Mouse (Mus musculus): ENCODE data around the gene Plekha7.
A peak's percentile ranks its signal among the peaks of the same experiment; 100 is the strongest.

Plekha7 gene

DNA sequence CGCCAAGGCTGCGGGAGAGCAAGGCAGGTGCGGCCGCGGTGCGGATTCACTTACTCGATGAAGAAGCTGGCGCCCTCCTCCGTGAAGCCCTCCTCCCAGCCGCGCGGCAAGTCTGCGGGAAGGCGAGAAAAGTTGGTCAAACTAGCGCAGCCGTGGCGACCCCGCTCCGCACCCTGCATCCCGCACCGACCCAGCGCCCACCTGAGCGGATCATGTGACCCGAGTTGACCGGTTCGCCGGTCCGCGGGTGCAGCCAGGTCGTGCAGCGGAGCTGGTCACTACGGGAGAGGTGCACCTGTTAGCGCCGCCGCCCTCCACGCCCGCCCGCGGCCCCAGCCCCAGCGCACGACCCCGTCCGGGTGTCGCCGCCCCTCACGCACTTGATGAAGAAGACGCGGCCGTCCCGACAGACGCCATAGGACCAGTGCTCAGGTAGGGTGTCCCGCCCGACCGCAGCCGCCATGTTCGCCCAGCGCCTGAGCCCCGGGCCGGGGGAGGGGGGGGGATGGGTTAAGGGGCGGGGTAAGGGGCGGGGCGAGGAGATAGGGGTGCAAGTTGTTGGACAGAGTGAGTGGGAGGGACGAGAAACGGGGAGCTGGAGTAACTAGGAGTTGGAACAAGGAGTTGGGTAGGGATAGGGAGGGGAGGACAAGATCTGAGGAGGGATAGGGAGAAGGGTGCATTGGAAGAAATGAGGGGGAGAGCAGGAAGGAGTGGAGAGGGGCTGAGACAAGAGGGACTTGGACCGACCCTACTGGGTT, at the start of gene Plekha7:
Gene Plekha7, minus strand, starts transcription at position 506 of the 761 bp plus-strand sequence.
- DNase-seq (ENCODE audit: low spot score in 2 of 2) = peak; percentile 42 to 55

DNA sequence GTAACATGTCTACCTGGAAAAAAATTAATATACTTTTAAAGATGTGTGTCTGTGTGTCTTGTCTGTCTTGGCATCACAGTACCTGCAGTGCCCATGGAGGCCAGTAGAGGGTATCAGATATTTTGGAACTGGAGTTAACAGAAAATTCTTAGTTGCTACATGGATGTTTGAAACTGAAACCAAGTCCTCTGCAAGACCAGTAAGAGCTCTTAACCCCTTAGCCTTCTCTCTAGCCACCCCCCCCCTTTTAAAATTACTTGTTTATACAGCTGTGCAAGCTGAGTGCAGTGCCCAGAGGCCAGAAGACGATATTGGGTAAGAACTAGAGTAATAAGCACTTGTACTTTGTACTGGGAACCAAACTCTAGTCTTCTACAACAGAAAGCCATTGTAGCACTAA, 28.1 kb upstream of the Plekha7 start:
- peak; percentile 50 to 68 for DNase-seq (ENCODE audit: low spot score in 2 of 2)

DNA sequence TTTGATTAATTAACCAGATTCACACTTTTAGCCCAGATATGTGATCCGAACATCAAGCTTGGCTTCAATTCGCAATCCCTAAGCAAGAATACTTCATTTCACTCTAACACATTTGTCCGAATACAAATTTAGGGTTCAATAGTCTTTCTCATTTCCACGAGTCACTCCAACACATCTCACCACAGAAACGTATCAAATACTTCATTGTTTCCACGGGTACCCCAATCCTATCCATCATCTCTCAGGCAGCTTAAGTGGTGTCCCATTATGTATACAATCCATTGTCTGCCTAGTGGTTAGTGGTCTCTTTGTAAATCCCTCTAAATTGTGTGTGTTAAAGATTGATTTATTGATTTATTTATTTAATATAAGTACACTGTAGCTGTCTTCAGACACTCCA, 27.0 kb upstream of the Plekha7 start:
- no peak for DNase-seq (ENCODE audit: low spot score in 2 of 2)

DNA sequence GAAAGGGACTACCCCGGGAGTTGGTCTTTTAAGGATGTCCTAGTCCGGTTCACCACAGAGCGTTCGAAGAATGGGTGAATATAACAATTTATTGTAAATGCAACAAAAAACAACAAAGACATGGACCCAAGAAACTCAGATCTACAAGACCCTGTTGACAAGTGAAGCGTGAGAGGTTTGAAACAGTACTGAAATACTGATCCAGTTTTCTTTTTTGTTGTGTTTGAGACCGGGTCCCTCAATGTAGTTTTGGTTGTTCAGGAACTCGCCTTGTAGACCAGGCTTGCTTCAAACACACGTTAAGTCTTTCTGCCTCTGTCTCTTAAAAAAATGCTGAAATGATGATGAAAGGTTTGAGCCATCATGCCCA, 26.5 kb upstream of the Plekha7 start:
- DNase-seq (ENCODE audit: low spot score in 2 of 2) = no peak

DNA sequence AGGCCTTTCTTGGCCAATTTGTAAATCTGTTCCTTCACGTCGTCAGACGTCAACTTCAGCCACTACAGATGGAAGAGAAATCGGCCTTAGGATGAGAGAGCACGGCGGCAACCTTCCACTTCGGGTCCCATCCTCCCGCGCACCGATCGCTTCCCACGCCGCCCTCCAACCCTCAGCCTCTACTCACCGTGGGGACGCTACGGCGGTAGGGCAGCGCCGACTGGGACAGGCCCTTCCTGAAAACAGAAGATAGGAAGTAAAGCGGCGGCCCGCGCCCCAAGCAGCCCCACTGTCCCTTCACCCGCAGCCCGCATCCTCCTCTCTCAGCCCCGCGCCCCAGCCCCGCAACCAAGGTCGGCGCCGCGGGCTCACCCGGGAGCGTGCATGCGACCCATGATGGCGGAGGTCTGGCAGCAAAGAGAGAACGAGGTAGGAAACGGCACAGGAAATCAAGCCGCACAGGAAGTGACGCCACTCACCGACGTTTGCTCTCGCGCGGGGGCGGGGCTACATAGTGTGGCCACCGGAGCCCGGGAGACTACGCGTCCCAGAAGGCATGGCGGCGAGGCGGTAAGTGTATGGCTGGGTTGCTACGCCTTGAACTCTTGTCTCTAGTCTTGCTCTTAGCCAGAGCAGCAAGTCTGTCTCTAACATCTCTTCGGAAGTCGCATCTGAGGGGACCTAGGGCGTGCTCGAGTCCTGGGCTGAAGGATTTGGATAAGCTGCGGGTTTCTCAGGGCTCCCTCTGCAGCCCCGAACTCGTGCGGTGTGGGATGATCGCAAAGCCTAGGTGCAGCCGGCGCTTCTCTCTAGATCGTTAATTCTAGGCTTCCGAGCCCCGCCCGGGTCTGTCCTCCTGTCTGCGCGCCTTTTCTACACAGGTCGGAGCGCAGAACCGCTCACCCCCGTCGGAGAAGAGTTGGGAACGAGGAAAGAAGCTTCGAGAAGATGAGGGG, 25.8 kb upstream of the Plekha7 start, which contains the start of gene Rps13:
Gene Rps13, minus strand, starts transcription at position 483 of the 956 bp plus-strand sequence.
- DNase-seq (ENCODE audit: low spot score in 2 of 2) = peak; percentile 96 to 98

DNA sequence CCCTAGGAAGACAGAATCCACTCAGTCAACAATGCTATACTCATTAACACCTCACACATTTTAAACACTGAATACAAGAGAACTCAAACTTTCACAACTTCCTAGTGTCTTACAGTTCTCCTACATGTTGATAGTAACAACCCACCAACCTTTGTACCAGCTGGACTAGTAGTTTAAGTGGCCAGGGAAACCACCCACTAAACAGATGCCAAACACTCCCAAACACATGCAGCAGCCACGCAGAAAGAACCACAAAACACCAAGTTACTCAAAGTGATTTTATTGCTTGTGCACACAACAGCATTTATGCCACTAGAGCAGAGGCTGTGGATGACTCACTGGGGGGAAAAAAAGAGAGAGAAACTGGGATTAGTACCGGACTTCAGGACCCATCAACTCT, 23.1 kb upstream of the Plekha7 start:
- no peak for DNase-seq (ENCODE audit: low spot score in 2 of 2)

DNA sequence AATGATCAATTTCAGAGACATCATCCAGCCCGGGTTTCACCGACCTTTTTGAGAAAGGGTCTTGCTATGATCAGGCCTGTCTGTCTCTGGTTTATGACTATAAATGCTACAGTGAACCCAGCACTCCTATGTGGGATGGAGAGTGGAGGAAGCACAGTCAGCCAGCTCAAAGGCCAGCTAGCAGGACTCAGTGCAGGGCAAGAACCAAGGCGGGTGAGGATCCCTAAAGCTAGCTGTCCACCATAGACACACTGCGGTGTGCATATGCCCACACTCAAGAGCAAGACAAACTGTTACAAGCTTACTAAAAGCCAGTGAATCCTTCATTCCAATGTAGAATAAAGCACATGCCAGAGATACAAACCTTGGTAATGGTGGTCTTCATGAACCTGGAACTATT, 21.7 kb upstream of the Plekha7 start:
- no peak for DNase-seq (ENCODE audit: low spot score in 2 of 2)

DNA sequence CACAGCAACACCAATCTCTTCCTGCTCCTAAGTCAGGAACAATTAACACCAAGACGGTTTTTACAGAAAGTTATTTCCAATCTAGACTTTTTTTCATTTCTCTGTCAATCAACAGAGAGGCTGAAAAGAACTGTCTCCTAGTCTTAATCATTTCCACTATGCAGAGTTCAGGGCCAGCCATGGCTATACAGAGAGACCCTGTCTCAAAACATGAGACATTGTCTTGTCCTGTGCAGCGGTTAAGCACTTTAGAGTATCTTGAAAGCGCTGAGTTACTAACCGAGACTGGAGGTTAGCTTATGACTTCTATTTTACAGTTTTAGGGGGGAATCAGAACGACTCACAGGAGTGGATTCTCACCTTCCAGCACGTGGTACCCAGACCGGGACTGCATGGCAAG, 20.6 kb upstream of the Plekha7 start:
- no peak for DNase-seq (ENCODE audit: low spot score in 2 of 2)

DNA sequence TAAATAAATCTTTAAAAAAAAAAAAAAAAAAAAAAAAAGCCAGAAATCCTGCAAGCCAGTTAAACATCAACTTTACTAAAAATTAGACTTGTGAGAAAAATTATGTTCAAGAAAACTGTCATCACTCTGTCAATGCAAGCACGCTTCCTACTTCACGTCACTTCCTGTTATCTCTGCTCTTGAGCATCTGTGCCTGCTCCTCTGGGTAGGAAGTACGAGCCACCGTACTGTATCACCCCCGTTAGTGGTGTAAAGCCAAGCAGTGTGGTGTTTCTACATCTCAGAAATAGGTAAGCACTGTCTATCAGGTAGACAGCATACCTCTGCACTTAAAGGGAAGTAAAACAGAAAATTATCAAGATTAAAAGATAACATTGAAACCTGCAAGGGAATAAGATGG, 19.7 kb upstream of the Plekha7 start:
- DNase-seq (ENCODE audit: low spot score in 2 of 2) = peak in 1 of 2 experiments; percentile 26

DNA sequence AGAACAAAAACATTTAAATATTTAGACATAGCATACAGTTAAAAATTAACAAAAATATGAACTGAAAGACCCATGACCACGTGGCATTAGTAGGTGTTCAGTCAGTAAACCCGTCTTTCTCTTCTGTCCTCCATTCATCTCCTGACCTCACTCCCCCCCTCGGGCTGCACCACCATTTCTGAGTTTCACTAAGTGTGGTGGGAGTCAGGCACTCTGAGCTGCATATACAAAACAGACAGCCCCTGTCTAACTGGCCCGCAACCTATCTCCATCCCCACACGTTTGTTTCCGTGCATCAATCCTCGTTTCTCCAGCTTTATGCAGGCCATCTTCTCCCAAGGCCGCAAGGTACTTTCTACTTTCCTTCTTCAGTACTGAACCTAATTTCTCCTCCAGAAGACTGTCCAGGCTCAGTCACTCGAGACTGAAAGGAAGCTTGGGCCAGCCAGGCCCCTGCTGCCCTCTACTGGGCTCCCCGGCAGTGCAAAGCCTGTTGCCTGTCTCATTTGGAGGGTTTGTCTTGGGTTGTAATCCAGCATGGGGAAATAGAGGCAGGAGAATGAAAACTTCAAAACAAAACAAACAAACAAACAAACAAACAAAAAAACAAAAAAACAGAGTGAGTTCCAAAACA, 15.3 kb upstream of the Plekha7 start:
- peak in 1 of 2 experiments; percentile 53 for DNase-seq (ENCODE audit: low spot score in 2 of 2)

DNA sequence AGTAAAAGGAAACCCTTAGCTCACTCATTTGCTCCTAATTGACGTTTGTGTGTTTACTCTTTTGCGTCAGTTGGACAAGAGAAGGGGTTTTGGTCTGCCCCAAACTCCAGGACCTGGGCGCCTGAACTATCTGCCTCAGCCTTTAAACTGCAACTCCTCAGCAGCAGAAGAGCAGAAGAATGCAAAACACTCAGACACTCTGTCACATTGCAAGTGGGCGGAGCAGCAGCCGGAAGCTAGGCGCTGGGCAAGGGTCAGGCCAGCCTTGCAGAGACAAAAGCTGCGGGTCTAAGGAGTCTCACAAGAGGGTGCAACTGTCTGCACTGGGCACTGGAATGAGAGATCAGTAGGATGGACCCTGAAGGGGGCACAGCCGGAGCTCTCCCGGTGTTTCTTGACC, 1.3 kb upstream of the Plekha7 start:
- peak; percentile 24 to 25 for DNase-seq (ENCODE audit: low spot score in 2 of 2)

DNA sequence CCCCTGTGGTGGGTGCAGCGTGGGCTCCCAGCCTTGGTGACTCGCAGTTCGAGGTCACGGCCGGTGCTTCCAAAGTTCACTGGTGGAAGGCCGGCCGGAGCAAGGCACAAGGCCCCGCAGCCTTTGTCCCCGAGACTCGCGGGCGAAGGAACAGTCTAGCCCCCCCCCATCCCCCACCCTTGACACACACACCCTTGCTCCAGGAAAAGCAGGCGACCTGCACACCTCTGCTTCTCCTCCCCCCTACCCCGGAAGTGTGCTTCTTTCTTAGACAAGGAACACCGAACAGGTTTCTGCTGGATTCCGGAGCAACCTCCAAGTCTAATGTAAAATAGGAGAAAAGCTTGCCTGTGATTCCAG, 436 bp upstream of the Plekha7 start:
- peak; percentile 30 to 35 for DNase-seq (ENCODE audit: low spot score in 2 of 2)

DNA sequence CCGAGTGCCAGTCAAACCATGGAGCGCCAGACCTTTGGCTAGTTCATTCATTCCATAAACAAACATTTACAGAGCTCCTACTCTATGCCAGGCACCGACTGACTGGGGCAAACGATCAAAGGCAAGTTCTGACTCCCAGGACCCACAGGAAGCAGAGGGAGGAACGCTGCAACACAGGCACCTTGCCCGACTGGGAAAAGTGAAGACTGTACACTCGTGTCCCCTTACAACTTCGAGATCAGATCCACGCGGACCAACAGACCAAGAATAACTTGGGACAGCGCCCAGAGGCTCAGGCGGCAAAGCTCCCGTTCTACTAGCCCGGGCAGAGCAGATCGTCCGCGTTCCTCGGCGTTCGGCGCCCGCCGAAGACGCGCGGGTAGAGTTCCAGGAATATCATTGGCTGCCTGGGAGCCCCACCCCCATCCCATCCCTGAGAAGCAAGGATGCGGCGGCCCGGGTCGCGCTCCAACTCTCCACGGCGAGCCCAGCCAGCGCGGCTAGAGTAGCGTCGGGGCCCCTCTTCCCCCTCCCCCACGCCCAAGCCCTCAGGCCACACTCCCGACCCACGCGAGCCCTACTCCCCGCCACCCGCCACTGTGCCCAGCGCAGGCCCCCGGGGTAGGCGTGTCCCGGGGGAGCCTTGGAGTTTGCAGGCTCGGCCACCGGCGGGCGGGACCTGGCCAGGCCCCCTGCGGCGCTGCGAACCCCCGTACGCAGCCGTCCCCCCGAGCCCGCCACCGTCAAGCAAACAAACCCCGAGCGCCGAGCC, 891 bp downstream of the Plekha7 start:
- peak in 1 of 2 experiments; percentile 15 for DNase-seq (ENCODE audit: low spot score in 2 of 2)

DNA sequence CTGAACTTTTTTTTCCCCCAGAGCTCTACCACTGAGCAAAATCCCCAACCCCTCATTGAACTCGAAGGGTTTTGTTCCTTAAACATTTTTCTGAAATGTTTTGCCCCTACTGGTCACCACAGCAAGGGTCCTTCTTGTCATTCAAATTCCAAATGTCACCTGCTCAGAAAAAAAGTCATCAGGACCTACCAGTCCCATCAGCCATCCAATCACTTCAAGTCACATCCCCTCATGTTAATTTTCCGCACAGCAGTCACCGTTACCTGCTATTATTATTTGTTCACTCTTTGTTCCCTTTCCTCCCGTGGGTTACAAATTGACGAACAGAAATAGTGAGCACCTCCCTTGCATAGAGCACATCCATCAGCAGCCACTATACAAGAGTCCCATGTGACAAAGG, 1.6 kb downstream of the Plekha7 start:
- DNase-seq (ENCODE audit: low spot score in 2 of 2) = no peak

DNA sequence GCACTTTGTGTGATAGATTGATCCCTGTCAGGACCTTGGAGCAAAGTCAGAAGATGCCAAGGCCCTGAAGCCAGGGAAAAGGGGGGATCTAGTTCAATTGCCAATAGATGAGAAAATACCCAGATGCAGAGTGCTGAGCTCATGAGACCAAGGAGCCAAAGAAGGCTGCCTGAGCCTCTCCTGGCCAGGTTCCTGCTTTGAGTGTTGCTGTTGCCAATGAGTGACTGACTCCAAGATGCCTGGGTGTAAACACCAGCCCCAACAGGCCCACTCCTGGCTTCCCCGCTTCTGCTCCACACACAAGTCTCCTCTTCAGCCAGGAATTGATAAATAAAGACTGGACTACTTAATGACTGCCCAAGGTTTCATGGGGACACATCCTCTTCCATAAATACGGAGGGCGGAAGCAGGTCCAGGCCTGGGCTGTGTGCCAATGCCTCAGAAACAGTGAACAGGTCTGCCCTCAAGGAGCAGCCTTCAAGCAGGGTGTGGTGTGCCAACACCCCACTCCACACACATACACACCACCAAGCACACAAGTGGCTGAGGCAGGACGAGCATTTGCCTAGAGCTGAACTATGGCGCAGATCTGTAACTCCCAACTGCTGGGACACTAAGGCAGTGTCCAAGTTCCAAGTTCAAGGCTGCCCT, 6.4 kb downstream of the Plekha7 start:
- no peak for DNase-seq (ENCODE audit: low spot score in 2 of 2)

DNA sequence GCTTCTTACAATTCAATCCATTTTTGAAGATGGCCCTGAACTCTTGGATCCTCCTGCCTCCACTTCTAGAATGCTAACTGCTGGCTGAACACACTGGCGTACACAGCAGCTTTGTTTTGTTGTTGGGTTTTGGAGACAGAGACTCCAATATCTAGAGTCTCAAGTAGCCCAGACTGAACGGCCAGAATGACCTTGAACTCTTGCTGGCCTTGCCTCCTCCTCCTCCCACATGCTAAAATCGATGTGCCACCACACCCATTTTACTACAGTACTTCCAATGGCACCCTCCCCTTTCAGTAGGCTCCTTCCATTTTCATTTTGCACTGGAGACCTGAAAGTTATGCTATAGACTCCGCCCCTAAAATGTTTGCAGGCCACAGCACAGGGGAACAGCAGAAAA, 7.0 kb downstream of the Plekha7 start:
- no peak for DNase-seq (ENCODE audit: low spot score in 2 of 2)

DNA sequence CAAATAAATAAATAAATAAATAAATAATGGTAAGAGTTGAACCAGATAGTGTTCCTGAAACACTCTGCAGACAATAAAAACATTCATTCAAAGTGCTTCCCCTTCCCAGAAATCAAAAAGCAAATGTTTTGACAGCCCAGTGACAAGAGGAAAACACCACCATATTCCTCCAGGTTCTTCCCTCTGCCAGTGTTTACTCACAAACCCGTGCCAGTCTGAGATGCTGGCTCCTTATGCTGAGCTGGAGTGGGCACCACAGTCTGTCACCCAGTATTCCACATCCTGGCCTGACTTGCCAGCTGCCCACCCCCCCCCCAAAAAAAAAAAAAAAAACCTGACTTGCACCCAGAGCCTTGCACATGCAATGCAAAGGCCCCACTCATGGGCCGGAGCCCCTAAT, 9.3 kb downstream of the Plekha7 start:
- no peak for DNase-seq (ENCODE audit: low spot score in 2 of 2)

DNA sequence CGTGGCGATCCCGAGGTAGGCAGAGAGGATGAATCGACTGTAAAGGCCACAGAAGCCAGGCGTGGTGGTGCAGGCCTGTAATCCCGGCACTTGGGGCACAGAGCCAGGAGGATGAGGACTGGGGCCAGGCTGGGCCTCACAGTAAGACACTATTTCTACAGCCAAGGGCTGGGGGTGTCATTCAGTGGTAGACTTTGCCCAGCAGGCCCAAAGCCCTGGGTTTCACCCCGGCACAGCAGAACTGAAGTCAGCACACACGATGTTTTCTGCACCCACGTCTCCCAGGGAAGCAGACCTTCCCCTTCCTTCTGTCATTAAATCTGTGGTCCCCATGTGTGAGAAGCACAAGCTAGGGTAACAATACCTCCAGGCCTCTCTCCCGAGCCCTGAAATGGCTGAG, 9.8 kb downstream of the Plekha7 start:
- DNase-seq (ENCODE audit: low spot score in 2 of 2) = no peak

DNA sequence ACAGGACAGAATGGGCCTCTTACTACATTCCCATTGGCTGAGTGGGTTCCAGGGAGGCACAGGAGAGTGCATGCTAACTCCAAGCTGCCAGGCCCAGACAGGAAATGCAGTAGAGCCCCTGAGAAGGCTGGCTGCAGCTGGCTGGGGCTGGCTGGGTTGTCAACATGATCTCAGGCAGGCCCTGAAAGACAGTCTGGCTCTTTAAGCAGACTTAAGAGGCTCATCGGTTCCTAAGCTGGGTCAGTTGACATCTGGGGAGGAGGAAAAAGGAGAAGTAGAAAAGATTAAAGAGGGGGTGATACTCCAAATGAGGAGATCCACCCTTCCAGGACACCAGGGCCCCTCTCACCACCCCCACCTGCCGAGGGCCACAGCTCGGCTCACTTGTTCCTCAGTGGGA, 13.2 kb downstream of the Plekha7 start:
- peak; percentile 16 to 51 for DNase-seq (ENCODE audit: low spot score in 2 of 2)

DNA sequence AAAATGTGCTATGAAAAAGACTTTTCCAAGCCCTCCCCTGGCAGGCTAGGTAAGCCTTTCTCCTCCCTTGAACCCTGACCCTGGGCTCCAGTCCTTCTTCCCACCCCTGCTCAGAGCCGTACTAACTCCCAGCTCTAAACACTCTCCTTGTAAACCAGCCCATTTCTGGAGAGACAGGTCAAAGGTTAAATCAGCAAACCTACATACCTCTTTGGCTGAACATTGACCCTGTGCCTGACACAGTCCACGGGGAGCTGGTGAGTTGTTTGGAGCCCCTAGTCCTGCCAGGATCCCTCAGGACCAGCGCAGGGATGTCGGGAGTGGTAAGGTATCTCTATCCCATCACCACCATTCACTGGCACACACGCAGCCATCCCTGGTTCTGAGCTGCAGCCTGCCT, 15.8 kb downstream of the Plekha7 start:
- DNase-seq (ENCODE audit: low spot score in 2 of 2) = no peak

DNA sequence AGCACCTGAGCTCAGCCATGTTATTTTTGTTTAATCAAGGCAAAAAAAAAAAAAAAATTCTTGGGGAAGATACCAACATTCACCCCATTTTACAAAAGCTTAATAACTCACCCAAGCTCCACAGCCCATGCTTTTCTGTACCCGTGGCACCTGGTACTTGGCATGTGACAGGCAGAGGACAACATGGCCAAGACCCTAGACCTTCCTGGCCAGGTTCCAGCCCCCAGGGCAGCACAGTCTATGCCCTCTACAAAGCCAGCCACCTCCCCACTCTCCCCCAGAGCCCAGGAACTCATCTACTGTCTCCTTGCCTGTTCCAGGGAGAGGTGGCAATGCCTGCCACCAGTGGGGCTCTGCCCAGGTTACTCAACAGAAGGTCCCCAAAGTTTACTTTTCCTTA, 17.6 kb downstream of the Plekha7 start:
- no peak for DNase-seq (ENCODE audit: low spot score in 2 of 2)

All from thymus, postnatal 10 days (tissue).